Mouse (Mus musculus): ENCODE measurements around the gene Rnf213. TPM values are rescaled to one million over a fixed set of nuclear protein-coding genes. Genes with fewer than 3 reads are reported as not detected.

The Rnf213 gene
- polyA plus RNA-seq, 1 experiment from 2014 or later = 5.8 TPM

- no peak overlapping the region for H3K9ac ChIP-seq
- WGBS = 72% methylated on average over 8 of the region's 8 CpGs
Observed at GRCm38 (mm10) chr11:119522779-119523178, 129.9 kb downstream of the Rnf213 start.

GRCm38 (mm10) chr11:119523392-119523791 is 130.5 kb downstream of the Rnf213 start:
- Histone ChIP-seq H3K36me3 (no peaks in the 10 kb centered on the region), H3K27ac (no peak overlapping the region), H3K4me3 (replicated peaks) (no peak overlapping the region), H3K9me3 (replicated peaks) (no peaks in the 10 kb centered on the region), H3K27me3 (no peaks in the 10 kb centered on the region), H3K9ac (no peak overlapping the region), H3K4me2 (no peak overlapping the region), H3K4me1 (peaks cover 5% of the 10 kb centered on the region)
- 87% methylated on average over 3 of the region's 3 CpGs for WGBS
- no peak for ATAC-seq (replicated peaks; ENCODE audit: low FRiP score)

More at GRCm38 (mm10) chr11:119522779-119523178, 129.9 kb downstream of the Rnf213 start:
- no peak for ATAC-seq (replicated peaks; ENCODE audit: low FRiP score)
- Histone ChIP-seq H3K9me3 (replicated peaks) (no peaks in the 10 kb centered on the region), H3K27ac (no peak overlapping the region), H3K27me3 (no peaks in the 10 kb centered on the region), H3K4me3 (replicated peaks) (no peak overlapping the region), H3K4me2 (no peak overlapping the region), H3K4me1 (peaks cover 5% of the 10 kb centered on the region), H3K36me3 (no peaks in the 10 kb centered on the region)

GRCm38 (mm10) chr11:119524545-119524949 is 131.6 kb downstream of the Rnf213 start:
- no peak overlapping the region for H3K27ac ChIP-seq
- peak overlapping the region; percentile 58 for H3K4me3 ChIP-seq (replicated peaks)
- no peaks in the 10 kb centered on the region for H3K27me3 ChIP-seq
- H3K4me2 ChIP-seq = peak overlapping the region; percentile 90
- peaks cover 5% of the 10 kb centered on the region for H3K4me1 ChIP-seq
- 3% methylated on average over 33 of the region's 33 CpGs for WGBS
- no peaks in the 10 kb centered on the region for H3K36me3 ChIP-seq
- H3K9me3 ChIP-seq (replicated peaks) = no peaks in the 10 kb centered on the region
- peak; percentile 97 for ATAC-seq (replicated peaks; ENCODE audit: low FRiP score)
- H3K9ac ChIP-seq = peak overlapping the region; percentile 57

- Histone ChIP-seq H3K4me2 (no peak overlapping the region), H3K4me1 (peaks cover 5% of the 10 kb centered on the region), H3K27me3 (no peaks in the 10 kb centered on the region), H3K27ac (no peak overlapping the region), H3K4me3 (replicated peaks) (no peak overlapping the region), H3K9ac (no peak overlapping the region), H3K9me3 (replicated peaks) (no peaks in the 10 kb centered on the region), H3K36me3 (no peaks in the 10 kb centered on the region)
- WGBS = 78% methylated on average over 14 of the region's 14 CpGs
- no peak for ATAC-seq (replicated peaks; ENCODE audit: low FRiP score)
Observed at GRCm38 (mm10) chr11:119526068-119526966, 133.4 kb downstream of the Rnf213 start.

- peaks cover 5% of the 10 kb centered on the region for H3K4me1 ChIP-seq
- H3K4me3 ChIP-seq (replicated peaks) = no peak overlapping the region
- H3K9ac ChIP-seq = no peak overlapping the region
- no peaks in the 10 kb centered on the region for H3K36me3 ChIP-seq
- H3K4me2 ChIP-seq = no peak overlapping the region
- no peak overlapping the region for H3K27ac ChIP-seq
- H3K27me3 ChIP-seq = 0 out of 2 replicates have a peak, but pooled peaks cover 7% of the 10 kb centered on the region
- 65% methylated on average over 11 of the region's 11 CpGs for WGBS
- no peak for ATAC-seq (replicated peaks; ENCODE audit: low FRiP score)
- no peaks in the 10 kb centered on the region for H3K9me3 ChIP-seq (replicated peaks)
Observed at GRCm38 (mm10) chr11:119528930-119529329, 136.0 kb downstream of the Rnf213 start.

- H3K36me3 ChIP-seq = no peaks in the 10 kb centered on the region
- no peak overlapping the region for H3K9ac ChIP-seq
- no peak overlapping the region for H3K27ac ChIP-seq
- WGBS = 73% methylated on average over 8 of the region's 8 CpGs
- no peaks in the 10 kb centered on the region for H3K4me1 ChIP-seq
- no peak overlapping the region for H3K4me3 ChIP-seq (replicated peaks)
- ATAC-seq (replicated peaks; ENCODE audit: low FRiP score) = no peak
- H3K4me2 ChIP-seq = no peak overlapping the region
- H3K27me3 ChIP-seq = 0 out of 2 replicates have a peak, but pooled peaks cover 7% of the 10 kb centered on the region
- no peaks in the 10 kb centered on the region for H3K9me3 ChIP-seq (replicated peaks)
Observed at GRCm38 (mm10) chr11:119532460-119532859, 139.6 kb downstream of the Rnf213 start.

- WGBS = 67% methylated on average over 7 of the region's 7 CpGs
Observed at GRCm38 (mm10) chr11:119533745-119534144, 140.8 kb downstream of the Rnf213 start.

More at GRCm38 (mm10) chr11:119533745-119534144, 140.8 kb downstream of the Rnf213 start:
- H3K27ac ChIP-seq = no peak overlapping the region
- no peak overlapping the region for H3K4me2 ChIP-seq
- no peak for ATAC-seq (replicated peaks; ENCODE audit: low FRiP score)
- no peaks in the 10 kb centered on the region for H3K9me3 ChIP-seq (replicated peaks)
- H3K4me3 ChIP-seq (replicated peaks) = no peak overlapping the region
- no peak overlapping the region for H3K9ac ChIP-seq
- 0 out of 2 replicates have a peak, but pooled peaks cover 10% of the 10 kb centered on the region for H3K27me3 ChIP-seq
- no peaks in the 10 kb centered on the region for H3K4me1 ChIP-seq
- H3K36me3 ChIP-seq = no peaks in the 10 kb centered on the region

MicroRNAs within 50 kb of the gene (microRNA counts, 519-probe panel; counts per million panel counts)
- 31.7 counts per million for microRNA mmu-miR-1932

Small RNAs within 50 kb of the gene (microRNA-seq; reads per million reads assigned to microRNA genes)
- not detected for gene Mir1932

Other genes starting within 250 kb of the Rnf213 start
- 12.8 and 15.0 TPM in 2 replicates for gene Tbc1d16, start 164.6 kb upstream of the Rnf213 start, polyA plus RNA-seq (2015; fragmentation: Nextera tagmentation; extraction: Ambion mirVana)
- 4.6 and 6.5 TPM in 2 replicates for gene Ccdc40, start 164.5 kb upstream of the Rnf213 start, polyA plus RNA-seq (2015; fragmentation: Nextera tagmentation; extraction: Ambion mirVana)
- 53.9 and 64.8 TPM in 2 replicates for gene Gaa, start 125.2 kb upstream of the Rnf213 start, polyA plus RNA-seq (2015; fragmentation: Nextera tagmentation; extraction: Ambion mirVana)
- 383 and 393 TPM in 2 replicates for gene Eif4a3, start 93.0 kb upstream of the Rnf213 start, polyA plus RNA-seq (2015; fragmentation: Nextera tagmentation; extraction: Ambion mirVana)
- 0.23 and 0.46 TPM in 2 replicates for gene Card14, start 85.3 kb upstream of the Rnf213 start, polyA plus RNA-seq (2015; fragmentation: Nextera tagmentation; extraction: Ambion mirVana)
- gene Sgsh, start 37.6 kb upstream of the Rnf213 start, polyA plus RNA-seq (2015; fragmentation: Nextera tagmentation; extraction: Ambion mirVana) = 6.6 and 8.9 TPM in 2 replicates
- gene Slc26a11, start 37.5 kb upstream of the Rnf213 start, polyA plus RNA-seq (2015; fragmentation: Nextera tagmentation; extraction: Ambion mirVana) = 8.7 and 10.8 TPM in 2 replicates
- gene Endov, start 98.2 kb downstream of the Rnf213 start, polyA plus RNA-seq (2015; fragmentation: Nextera tagmentation; extraction: Ambion mirVana) = 16.3 and 17.0 TPM in 2 replicates
- gene Nptx1, start 154.7 kb downstream of the Rnf213 start, polyA plus RNA-seq (2015; fragmentation: Nextera tagmentation; extraction: Ambion mirVana) = 0.63 and 1.1 TPM in 2 replicates
- gene Rptor, start 209.8 kb downstream of the Rnf213 start, polyA plus RNA-seq (2015; fragmentation: Nextera tagmentation; extraction: Ambion mirVana) = 10.8 and 13.1 TPM in 2 replicates

All from kidney, embryonic 15.5 days (tissue).